Mouse (Mus musculus) left cerebral cortex, adult 2 months (tissue): ENCODE measurements around the gene Btg3. TPM values are rescaled to one million over a fixed set of nuclear protein-coding genes. Genes with fewer than 3 reads are reported as not detected.
"Not testable (repeated sequence)": the region's sequence is repeated elsewhere in the genome, so short reads cannot be mapped to it uniquely, and the experiment has no call there.

ENCODE experiments used
- DNase-seq, 2 experiments: peaks; one replicate each; pipeline ENCODE4 v3.0.0; 2021 to 2022; ENCODE audit warnings: low spot score in 2 of 2, mixed read lengths in 1 of 2; ENCODE audit errors: extremely low spot score in 1 of 2
- H3K27ac ChIP-seq: fragments of 200-600 bp; 2 replicates; pipeline ENCODE4 v1.8.1; 2022
- H3K4me3 ChIP-seq: fragments of 200-600 bp; 2 replicates; pipeline ENCODE4 v1.8.1; 2022
- CTCF ChIP-seq: fragments of 200-600 bp; IDR thresholded peaks from 2 replicates; pipeline ENCODE4 v1.8.1; 2022; ENCODE audit warnings: antibody characterized with exemption, mild to moderate bottlenecking, moderate library complexity
- intact Hi-C: fragments of 180-260 bp; cut with DNase I; formaldehyde crosslinking; loops from one replicate; pipeline ENCODE4 v1.15.1; 2025
- total RNA-seq, 2 experiments: library from RNA; stranded (reverse); gene quantifications; 2 replicates each; pipeline ENCODE4 v1.2.3; 2021

Btg3 gene
- total RNA-seq, 2 experiments from 2014 or later: 13.0 to 13.4 TPM

- TF ChIP-seq CTCF: no peak
- DNase-seq: peak; percentile 30 to 32
- H3K4me3 ChIP-seq: peak overlapping the region; percentile 87
- intact Hi-C loops: loop anchor here (5.0 kb wide), 2 partner anchors 51 to 66 kb away; no protein-coding TSS in a partner anchor
- H3K27ac ChIP-seq: peak overlapping the region; percentile 66; the same call in 1 of the 2 replicates
Measured at GRCm38 (mm10) chr16:78375821-78376691, 936 bp downstream of the Btg3 start.

DNA sequence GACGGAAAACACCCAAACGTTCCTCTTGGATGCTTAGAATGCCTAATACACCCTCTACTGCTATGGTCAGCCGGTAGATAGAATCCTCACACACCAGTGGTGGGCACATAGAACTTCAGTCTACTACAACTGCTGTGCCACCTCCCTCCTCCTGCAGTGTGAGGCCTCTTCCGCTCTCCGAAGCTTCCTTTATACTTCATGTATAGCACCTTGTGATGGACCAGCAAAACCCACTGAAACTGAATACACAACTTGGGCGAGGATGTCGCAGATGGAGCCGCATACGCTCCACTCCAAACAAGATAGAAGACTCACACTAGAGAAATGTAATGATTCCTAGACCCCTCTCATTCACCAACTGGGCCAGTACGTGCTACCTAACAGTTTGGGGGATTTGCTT lies 1.8 kb downstream of the Btg3 start:
- Histone ChIP-seq H3K27ac (no peak overlapping the region), H3K4me3 (peak overlapping the region; percentile 87)
- no peak; the same call in 1 of the 2 replicates for TF ChIP-seq CTCF
- DNase-seq: no peak
- intact Hi-C loops: loop anchor here (5.0 kb wide), 2 partner anchors 52 to 67 kb away; no protein-coding TSS in a partner anchor

- DNase-seq: no peak
- TF ChIP-seq CTCF: no peak
- intact Hi-C loops: no loop called here
- Histone ChIP-seq H3K4me3 (no peak overlapping the region), H3K27ac (no peak overlapping the region)
Measured at GRCm38 (mm10) chr16:78373743-78374142, 3.2 kb downstream of the Btg3 start.

- Histone ChIP-seq H3K4me3 (no peak overlapping the region), H3K27ac (no peak overlapping the region)
- DNase-seq: no peak
- intact Hi-C loops: no loop called here
- TF ChIP-seq CTCF: no peak
Measured at GRCm38 (mm10) chr16:78372786-78373185, 4.2 kb downstream of the Btg3 start.

DNA sequence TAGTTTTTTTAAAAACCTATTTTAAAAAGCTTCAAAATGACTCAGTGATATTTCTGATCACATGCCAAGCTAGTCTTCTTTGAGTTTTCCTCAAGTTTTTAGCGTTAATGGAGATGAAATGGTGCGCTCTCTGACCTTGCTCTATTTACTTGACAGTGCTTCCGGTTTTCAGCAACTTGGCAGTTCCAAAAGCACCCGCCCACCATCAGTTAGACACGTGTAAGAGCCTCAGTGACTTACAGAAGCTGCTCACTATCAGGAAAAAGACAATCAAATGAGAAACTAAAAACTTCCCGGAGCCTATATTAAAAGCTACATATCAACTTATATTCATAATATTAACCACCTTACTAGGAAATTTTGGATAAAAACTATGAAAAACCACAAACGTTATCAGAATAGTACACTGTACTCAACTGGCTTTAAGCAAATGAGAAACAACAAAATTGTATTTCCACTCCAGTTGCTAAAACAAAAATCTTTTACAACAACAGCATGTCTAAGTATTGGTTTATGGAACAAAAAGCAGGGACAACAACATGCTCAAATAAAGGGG lies 5.4 kb downstream of the Btg3 start:
- Histone ChIP-seq H3K27ac (no peak overlapping the region), H3K4me3 (no peak overlapping the region)
- no peak for DNase-seq
- intact Hi-C loops: no loop called here
- no peak for TF ChIP-seq CTCF

DNA sequence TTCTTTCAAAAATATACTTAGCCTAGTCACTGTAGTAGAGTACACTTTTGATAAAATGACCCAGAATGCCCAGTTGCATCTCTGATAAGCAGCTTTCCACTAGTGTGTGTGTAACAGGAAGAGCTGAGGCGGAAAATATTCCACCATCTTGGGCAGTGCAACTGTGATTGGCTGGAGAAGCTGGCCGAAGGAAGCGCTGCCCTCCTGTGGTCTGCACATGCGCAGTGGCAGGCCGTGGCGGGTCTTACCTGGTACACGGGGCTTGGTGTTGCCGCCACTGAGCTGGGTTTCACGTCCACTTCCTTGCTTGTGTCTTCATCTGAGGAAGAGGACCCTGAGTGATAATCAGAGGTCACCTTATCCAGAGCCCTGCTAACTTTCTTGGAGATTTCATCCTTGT lies 12.4 kb downstream of the Btg3 start:
- H3K27ac ChIP-seq, DNase-seq, H3K4me3 ChIP-seq, intact Hi-C loops: not testable (repeated sequence)

- no peak overlapping the region for H3K4me3 ChIP-seq
- no peak for DNase-seq
- H3K27ac ChIP-seq: no peak overlapping the region
- intact Hi-C loops: no loop called here
- TF ChIP-seq CTCF: no peak
Measured at GRCm38 (mm10) chr16:78361466-78361865, 15.5 kb downstream of the Btg3 start.

DNA sequence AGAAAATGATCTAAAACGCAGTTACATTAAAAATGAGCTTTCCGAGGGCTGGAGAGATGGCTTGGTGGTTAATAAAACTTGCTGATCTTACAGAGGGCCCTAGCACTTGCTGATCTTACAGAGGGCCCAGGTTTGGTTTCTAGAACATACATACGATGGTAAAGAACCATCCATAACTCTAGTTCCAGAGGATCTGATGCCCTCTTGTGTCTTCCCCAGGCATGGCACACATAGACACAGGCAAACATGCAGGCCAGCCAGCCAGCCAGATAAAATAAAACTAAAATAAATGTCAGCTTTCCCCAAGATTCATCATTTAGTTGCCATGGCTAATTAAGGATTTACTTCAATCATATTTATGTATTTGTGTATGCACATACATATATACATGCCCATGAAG lies 19.2 kb downstream of the Btg3 start:
- intact Hi-C loops: no loop called here
- H3K27ac ChIP-seq: no peak overlapping the region
- no peak for DNase-seq
- no peak overlapping the region for H3K4me3 ChIP-seq
- peak; percentile 41 for TF ChIP-seq CTCF

GRCm38 (mm10) chr16:78347328-78347926 lies 29.6 kb downstream of the Btg3 start:
- Histone ChIP-seq H3K27ac (no peak overlapping the region), H3K4me3 (no peak overlapping the region)
- TF ChIP-seq CTCF: no peak
- intact Hi-C loops: loop anchor here (10.0 kb wide), 1 partner anchor 1223 kb away; no protein-coding TSS in a partner anchor
- no peak for DNase-seq

GRCm38 (mm10) chr16:78346662-78347327 lies 30.2 kb downstream of the Btg3 start:
- no peak overlapping the region for H3K27ac ChIP-seq
- TF ChIP-seq CTCF: peak; percentile 54
- no peak overlapping the region for H3K4me3 ChIP-seq
- no peak for DNase-seq
- intact Hi-C loops: loop anchor here (1.0 to 10.0 kb wide), 2 partner anchors 147 to 1222 kb away; no protein-coding TSS in a partner anchor

GRCm38 (mm10) chr16:78343792-78344191 lies 33.2 kb downstream of the Btg3 start:
- intact Hi-C loops: loop anchor here (10.0 kb wide), 1 partner anchor 1219 kb away; no protein-coding TSS in a partner anchor
- TF ChIP-seq CTCF: no peak
- Histone ChIP-seq H3K4me3 (no peak overlapping the region), H3K27ac (no peak overlapping the region)
- DNase-seq: no peak
